Mouse (Mus musculus) liver, adult (tissue): ENCODE measurements around the gene Ttbk1.
A peak's percentile ranks its signal among the peaks of the same experiment; 100 is the strongest.

Experiments
- GATA4 ChIP-seq: IDR thresholded peaks from 2 replicates; pipeline ENCODE4 v1.6.1; 2014; ENCODE audit warnings: mild to moderate bottlenecking, low read length; ENCODE audit not compliant: insufficient replicate concordance

Ttbk1 gene

GRCm38 (mm10) chr17:46495486-46495885 lies 8.0 kb upstream of the Ttbk1 start:
- no peak for TF ChIP-seq GATA4

GRCm38 (mm10) chr17:46486995-46487394 lies 480 bp downstream of the Ttbk1 start:
- TF ChIP-seq GATA4: no peak

GRCm38 (mm10) chr17:46484461-46484875 lies 3.0 kb downstream of the Ttbk1 start:
- no peak for TF ChIP-seq GATA4

GRCm38 (mm10) chr17:46484021-46484431 lies 3.4 kb downstream of the Ttbk1 start:
- TF ChIP-seq GATA4: no peak

GRCm38 (mm10) chr17:46483561-46484001 lies 3.9 kb downstream of the Ttbk1 start:
- TF ChIP-seq GATA4: no peak

GRCm38 (mm10) chr17:46477286-46477685 lies 10.2 kb downstream of the Ttbk1 start:
- no peak for TF ChIP-seq GATA4

- no peak for TF ChIP-seq GATA4
Measured at GRCm38 (mm10) chr17:46476601-46477000, 10.9 kb downstream of the Ttbk1 start.

GRCm38 (mm10) chr17:46467830-46468229 lies 19.6 kb downstream of the Ttbk1 start:
- no peak for TF ChIP-seq GATA4

GRCm38 (mm10) chr17:46462226-46462625 lies 25.2 kb downstream of the Ttbk1 start:
- peak; percentile 93; the same call in 1 of the 2 replicates for TF ChIP-seq GATA4

- TF ChIP-seq GATA4: no peak
Measured at GRCm38 (mm10) chr17:46461347-46461746, 26.1 kb downstream of the Ttbk1 start.

GRCm38 (mm10) chr17:46460673-46461072 lies 26.8 kb downstream of the Ttbk1 start:
- TF ChIP-seq GATA4: no peak

- no peak for TF ChIP-seq GATA4
Measured at GRCm38 (mm10) chr17:46458439-46458838, 29.0 kb downstream of the Ttbk1 start.

GRCm38 (mm10) chr17:46457791-46458190 lies 29.7 kb downstream of the Ttbk1 start:
- TF ChIP-seq GATA4: no peak

GRCm38 (mm10) chr17:46455110-46455691 lies 32.3 kb downstream of the Ttbk1 start:
- TF ChIP-seq GATA4: no peak

- no peak for TF ChIP-seq GATA4
Measured at GRCm38 (mm10) chr17:46454539-46454938, 32.9 kb downstream of the Ttbk1 start.

- no peak for TF ChIP-seq GATA4
Measured at GRCm38 (mm10) chr17:46453970-46454411, 33.5 kb downstream of the Ttbk1 start.

- no peak for TF ChIP-seq GATA4
Measured at GRCm38 (mm10) chr17:46453302-46453948, 34.0 kb downstream of the Ttbk1 start.
